Mouse (Mus musculus) myocyte (in vitro differentiated cells): ENCODE results near the gene Aqp2.

Source experiments
- E2F4 ChIP-seq: IDR thresholded peaks from one replicate; pipeline ENCODE4 v1.6.1; 2011; ENCODE audit warnings: mild to moderate bottlenecking, control low read depth, moderate library complexity; ENCODE audit not compliant: insufficient read depth
- MAX ChIP-seq: IDR thresholded peaks from one replicate; pipeline ENCODE4 v1.6.1; 2011; ENCODE audit warnings: low read depth, mild to moderate bottlenecking, control low read depth
- MYOD1 ChIP-seq, 3 experiments: IDR thresholded peaks; one replicate each; pipeline ENCODE4 v1.6.1; 2011; ENCODE audit warnings: control low read depth in 2 of 3, low read depth in 2 of 3, mild to moderate bottlenecking in 2 of 3, moderate library complexity in 1 of 3; ENCODE audit not compliant: insufficient read length in 2 of 3, control insufficient read depth in 1 of 3
- POLR2A ChIP-seq: IDR thresholded peaks from one replicate; pipeline ENCODE4 v1.6.1; 2011; ENCODE audit warnings: low read depth, mild to moderate bottlenecking, control low read depth, moderate library complexity; ENCODE audit not compliant: insufficient read length
- POLR2AphosphoS2 ChIP-seq: IDR thresholded peaks from one replicate; pipeline ENCODE4 v1.6.1; 2011; ENCODE audit warnings: low read depth, control low read depth; ENCODE audit not compliant: insufficient read length
- SRF ChIP-seq: IDR thresholded peaks from one replicate; pipeline ENCODE4 v1.6.1; 2011; ENCODE audit warnings: low read depth; ENCODE audit not compliant: control insufficient read depth, insufficient read length
- TCF12 ChIP-seq: IDR thresholded peaks from one replicate; pipeline ENCODE4 v1.6.1; 2011; ENCODE audit warnings: mild to moderate bottlenecking, control low read depth; ENCODE audit not compliant: poor library complexity, insufficient read depth, severe bottlenecking
- USF1 ChIP-seq: IDR thresholded peaks from one replicate; pipeline ENCODE4 v1.6.1; 2011; ENCODE audit warnings: low read depth, mild to moderate bottlenecking, control low read depth, moderate library complexity

- TF ChIP-seq SRF (no peak), E2F4 (no peak), POLR2A (no peak), USF1 (no peak), TCF12 (no peak), MAX (no peak), POLR2AphosphoS2 (no peak), MYOD1 (IDR thresholded peaks at IDR 0.05; ENCODE audit: control insufficient read depth in 1 of 3, insufficient read length in 2 of 3, low read depth in 2 of 3) (no peak)
Observed at GRCm38 (mm10) chr15:99589237-99589636, 10.4 kb downstream of the Aqp2 start.
